Mouse (Mus musculus) cerebellum, adult 2 months (tissue): ENCODE results near the gene Arap2.

Experiments used
- CTCF ChIP-seq: fragments of 200-500 bp; IDR thresholded peaks from 2 replicates; pipeline ENCODE4 v1.5.1; 2011; ENCODE audit warnings: low read depth, mild to moderate bottlenecking, control low read depth, low read length, moderate library complexity, borderline replicate concordance; ENCODE audit not compliant: insufficient read depth
- POLR2A ChIP-seq: fragments of 200-500 bp; IDR thresholded peaks from 2 replicates; pipeline ENCODE4 v1.6.1; 2011; ENCODE audit warnings: low read length, control low read depth, borderline replicate concordance; ENCODE audit not compliant: insufficient read depth

GRCm38 (mm10) chr5:62814072-62814414, 48.1 kb upstream of the Arap2 start:
- TF ChIP-seq CTCF, result no peak
- TF ChIP-seq POLR2A, result no peak
